Mouse (Mus musculus) MEL (cell line): ENCODE results near the gene Myo3b. TPM values are rescaled to one million over a fixed set of nuclear protein-coding genes. Genes with fewer than 3 reads are reported as not detected.

ENCODE experiments used
- DNase-seq: peaks from one replicate; pipeline ENCODE4 v3.0.0; 2011; ENCODE audit warnings: low read depth, low spot score
- H3K27ac ChIP-seq: 2 replicates; pipeline ENCODE4 v1.5.1; 2012; ENCODE audit warnings: low read depth, mild to moderate bottlenecking, control low read depth, low read length, moderate library complexity; ENCODE audit not compliant: control insufficient read depth
- H3K27me3 ChIP-seq, 2 experiments: fragments of 150-350 bp in 1 of 2; sonication (generic) in 1 of 2; 2 replicates each; pipeline ENCODE4 v1.6.1; 2012; ENCODE audit warnings: low read length in 2 of 2, mild to moderate bottlenecking in 2 of 2, improper control_type of control experiment in 1 of 2, moderate library complexity in 1 of 2; ENCODE audit not compliant: insufficient read depth in 2 of 2, control insufficient read depth in 1 of 2
- H3K36me3 ChIP-seq, 2 experiments: 2 replicates each; pipeline ENCODE4 v1.6.1; 2012 to 2014; ENCODE audit warnings: low read length in 2 of 2, improper control_type of control experiment in 1 of 2, inconsistent platforms in 1 of 2, mild to moderate bottlenecking in 1 of 2; ENCODE audit not compliant: insufficient read depth in 2 of 2, control insufficient read depth in 1 of 2
- H3K4me1 ChIP-seq, 2 experiments: fragments of 150-350 bp in 1 of 2; sonication (generic) in 1 of 2; 2 replicates each; pipeline ENCODE4 v1.6.1; 2012; ENCODE audit warnings: low read length in 2 of 2, improper control_type of control experiment in 1 of 2, mild to moderate bottlenecking in 1 of 2; ENCODE audit not compliant: insufficient read depth in 2 of 2, control insufficient read depth in 1 of 2
- H3K4me3 ChIP-seq, 2 experiments: fragments of 150-350 bp in 1 of 2; sonication (generic) in 1 of 2; 2 replicates each; pipeline ENCODE4 v1.5.1; 2012; ENCODE audit warnings: low read depth in 2 of 2, low read length in 2 of 2, mild to moderate bottlenecking in 2 of 2, moderate library complexity in 2 of 2, control low read depth in 1 of 2, improper control_type of control experiment in 1 of 2; ENCODE audit not compliant: control insufficient read depth in 1 of 2, insufficient read depth in 1 of 2
- H3K79me2 ChIP-seq: 2 replicates; pipeline ENCODE4 v1.6.1; 2012; ENCODE audit warnings: mild to moderate bottlenecking, low read length, moderate library complexity; ENCODE audit not compliant: control insufficient read depth, poor library complexity, insufficient read depth
- H3K9ac ChIP-seq: 2 replicates; pipeline ENCODE4 v1.6.1; 2012; ENCODE audit warnings: low read depth, mild to moderate bottlenecking, control low read depth, low read length, moderate library complexity; ENCODE audit not compliant: control insufficient read depth, poor library complexity, severe bottlenecking
- H3K9me3 ChIP-seq: fragments of 150-350 bp; sonication (generic); replicated peaks from 2 replicates; pipeline ENCODE4 v1.6.1; 2012; ENCODE audit warnings: mild to moderate bottlenecking, low read length, improper control_type of control experiment, moderate library complexity; ENCODE audit not compliant: insufficient read depth
- CHD2 ChIP-seq: IDR thresholded peaks from 2 replicates; pipeline ENCODE4 v1.6.1; 2011; ENCODE audit warnings: low read length, improper control_type of control experiment
- CTCF ChIP-seq, 3 experiments: IDR thresholded peaks in 2 of 3; conservative IDR thresholded peaks in 1 of 3; 2 replicates each; pipeline ENCODE4 v1.5.1; 2011 to 2012; ENCODE audit warnings: low read length in 3 of 3, low read depth in 2 of 3, mild to moderate bottlenecking in 2 of 3, improper control_type of control experiment in 1 of 3, inconsistent platforms in 1 of 3, mixed read lengths in 1 of 3, moderate library complexity in 1 of 3; ENCODE audit not compliant: control insufficient read depth in 1 of 3, insufficient read depth in 1 of 3, poor library complexity in 1 of 3, severe bottlenecking in 1 of 3
- E2F4 ChIP-seq: IDR thresholded peaks from 2 replicates; pipeline ENCODE4 v1.6.1; 2011; ENCODE audit warnings: low read depth, low read length, improper control_type of control experiment, borderline replicate concordance
- EP300 ChIP-seq, 2 experiments: IDR thresholded peaks; 2 replicates each; pipeline ENCODE4 v1.6.1; 2011; ENCODE audit warnings: improper control_type of control experiment in 2 of 2, low read length in 2 of 2, low read depth in 1 of 2, mild to moderate bottlenecking in 1 of 2
- ETS1 ChIP-seq: IDR thresholded peaks from 2 replicates; pipeline ENCODE4 v1.6.1; 2012; ENCODE audit warnings: low read depth, mild to moderate bottlenecking, inconsistent platforms, low read length, improper control_type of control experiment, moderate library complexity
- GABPA ChIP-seq: IDR thresholded peaks from 2 replicates; pipeline ENCODE4 v1.6.1; 2012; ENCODE audit warnings: low read depth, mild to moderate bottlenecking, inconsistent platforms, low read length, improper control_type of control experiment, moderate library complexity
- HCFC1 ChIP-seq: IDR thresholded peaks from 2 replicates; pipeline ENCODE4 v1.6.1; 2012; ENCODE audit warnings: low read depth, mild to moderate bottlenecking, inconsistent platforms, low read length, improper control_type of control experiment, moderate library complexity
- NRF1 ChIP-seq: IDR thresholded peaks from 2 replicates; pipeline ENCODE4 v1.6.1; 2014; ENCODE audit warnings: low read depth, mild to moderate bottlenecking, inconsistent platforms, low read length, improper control_type of control experiment, moderate library complexity; ENCODE audit not compliant: poor library complexity, insufficient read depth, severe bottlenecking
- SMC3 ChIP-seq: IDR thresholded peaks from 2 replicates; pipeline ENCODE4 v1.6.1; 2011; ENCODE audit warnings: low read depth, low read length, improper control_type of control experiment
- TBP ChIP-seq: IDR thresholded peaks from 2 replicates; pipeline ENCODE4 v1.8.0; 2011; ENCODE audit warnings: low read depth, low read length, improper control_type of control experiment
- USF2 ChIP-seq, 2 experiments: IDR thresholded peaks; 2 replicates each; pipeline ENCODE4 v1.6.1; 2011 to 2012; ENCODE audit warnings: improper control_type of control experiment in 2 of 2, low read length in 2 of 2, borderline replicate concordance in 1 of 2, inconsistent platforms in 1 of 2, low read depth in 1 of 2, mild to moderate bottlenecking in 1 of 2; ENCODE audit not compliant: insufficient read depth in 1 of 2
- ZKSCAN1 ChIP-seq: IDR thresholded peaks from 2 replicates; pipeline ENCODE4 v1.6.1; 2012; ENCODE audit warnings: low read depth, mild to moderate bottlenecking, inconsistent platforms, low read length, improper control_type of control experiment, moderate library complexity
- polyA plus RNA-seq, 2 experiments: library from polyadenylated mRNA; stranded (reverse) in 1 of 2; unstranded in 1 of 2; fragments of >175 nt in 1 of 2; fragments of >200 nt in 1 of 2; gene quantifications; 2 replicates each; pipeline versions ENCODE4 v1.2.1 to v1.2.4; 2012; ENCODE audit warnings: low replicate concordance in 2 of 2, low read depth in 1 of 2; ENCODE audit not compliant: insufficient read length in 2 of 2, insufficient read depth in 1 of 2, missing spikeins in 1 of 2
- total RNA-seq: library from RNA; depleted of rRNA; stranded (reverse); fragments of 300-350 nt; gene quantifications from 2 replicates; pipeline ENCODE4 v1.2.3, GENCODE M21; 2012

Myo3b gene
- total and polyA plus RNA-seq, 3 experiments = not detected

DNA sequence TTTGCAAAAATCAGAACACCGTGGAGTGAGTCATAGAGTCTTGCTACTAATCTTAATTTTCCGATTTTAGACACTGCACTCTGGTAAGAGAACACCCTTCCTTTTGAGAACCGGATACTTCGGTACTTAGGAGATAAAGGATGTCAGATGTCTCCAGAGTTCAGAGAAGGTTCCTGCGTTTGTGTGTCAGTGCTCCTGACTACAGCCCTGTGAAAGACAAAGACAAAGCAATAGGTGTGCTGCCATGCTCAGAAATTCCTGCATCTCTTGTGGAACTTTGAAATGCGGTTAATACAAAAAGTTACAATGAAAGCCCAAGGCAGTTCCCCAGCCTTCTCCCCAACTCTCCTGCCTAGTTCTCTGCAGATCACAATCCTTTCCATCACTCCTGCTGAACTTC, 300.6 kb downstream of the Myo3b start:
- DNase-seq = no peak
- no peak for TF ChIP-seq HCFC1
- no peak for TF ChIP-seq USF2 (IDR thresholded peaks at IDR 0.05; ENCODE audit: borderline replicate concordance in 1 of 2, insufficient read depth in 1 of 2, low read depth in 1 of 2, low read length in 2 of 2)
- TF ChIP-seq GABPA = no peak
- no peak for TF ChIP-seq ZKSCAN1
- no peak for TF ChIP-seq CHD2
- TF ChIP-seq TBP = no peak
- no peak for TF ChIP-seq E2F4
- no peak for TF ChIP-seq NRF1
- H3K27ac ChIP-seq = no peak overlapping the region
- H3K27me3 ChIP-seq = no peaks in the 10 kb centered on the region
- no peaks in the 10 kb centered on the region for H3K9me3 ChIP-seq
- no peak overlapping the region for H3K4me3 ChIP-seq
- H3K9ac ChIP-seq = no peak overlapping the region
- H3K36me3 ChIP-seq = no peaks in the 10 kb centered on the region
- no peaks in the 10 kb centered on the region for H3K4me1 ChIP-seq
- no peaks in the 10 kb centered on the region for H3K79me2 ChIP-seq

DNA sequence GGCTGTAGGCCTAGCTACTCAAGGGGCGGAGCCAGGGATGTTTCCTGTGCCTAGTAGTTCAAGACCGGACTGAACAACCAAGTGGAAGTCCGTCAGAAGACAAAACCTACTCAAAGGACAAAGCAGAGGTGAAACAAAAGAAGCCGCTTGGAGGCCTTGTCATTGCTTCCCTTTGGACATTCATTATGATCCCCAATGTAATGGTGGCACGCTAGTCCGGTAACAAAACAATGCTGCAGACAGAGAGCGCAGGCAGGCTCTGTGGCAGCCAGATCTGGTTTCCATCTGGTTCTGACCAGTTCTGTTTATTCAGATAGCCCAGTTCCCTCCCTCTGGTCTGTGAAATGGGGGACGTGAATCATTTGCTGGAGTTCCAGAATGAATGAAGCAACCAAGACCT, 301.3 kb downstream of the Myo3b start:
- TF ChIP-seq ETS1 (no peak), SMC3 (no peak), E2F4 (no peak), EP300 (IDR thresholded peaks at IDR 0.05; ENCODE audit: low read depth in 1 of 2, low read length in 2 of 2) (no peak)
- TF ChIP-seq, all 39 proteins: peak for 0
- no peak for DNase-seq
- Histone ChIP-seq H3K9ac (no peak overlapping the region), H3K4me1 (no peaks in the 10 kb centered on the region), H3K36me3 (no peaks in the 10 kb centered on the region), H3K9me3 (no peaks in the 10 kb centered on the region), H3K4me3 (no peak overlapping the region), H3K27me3 (no peaks in the 10 kb centered on the region), H3K79me2 (no peaks in the 10 kb centered on the region), H3K27ac (no peak overlapping the region)

GRCm38 (mm10) chr2:70345126-70345525, 306.2 kb downstream of the Myo3b start:
- no peak overlapping the region for H3K4me3 ChIP-seq
- no peak for TF ChIP-seq CTCF (IDR thresholded peaks at IDR 0.05 in 2 of 3, conservative IDR thresholded peaks at IDR 0.05 in 1 of 3; ENCODE audit: control insufficient read depth in 1 of 3, insufficient read depth in 1 of 3, low read depth in 2 of 3, low read length in 3 of 3, poor library complexity in 1 of 3, severe bottlenecking in 1 of 3)
- H3K9me3 ChIP-seq = no peaks in the 10 kb centered on the region
- no peaks in the 10 kb centered on the region for H3K4me1 ChIP-seq
- no peaks in the 10 kb centered on the region for H3K36me3 ChIP-seq
- H3K27ac ChIP-seq = no peak overlapping the region
- no peak for DNase-seq
- no peaks in the 10 kb centered on the region for H3K79me2 ChIP-seq
- H3K27me3 ChIP-seq = no peaks in the 10 kb centered on the region
- H3K9ac ChIP-seq = no peak overlapping the region
